8 mouse cellular contexts compared by ENCODE assay signal in genomic region chr17:57247393-57248200, GRCm38 (mm10). TPM values are rescaled to one million over a fixed set of nuclear protein-coding genes. Genes with fewer than 3 reads are reported as not detected.
DNase-seq lines count a peak whose midpoint lies in the region; ATAC-seq and TF ChIP-seq lines count a peak whose summit lies in the region.

No protein-coding gene starts in this region.

- H3K9ac ChIP-seq in forebrain, embryonic 16.5 days (replicated peaks; ENCODE audit: low read depth, low read length): peak overlapping the region; percentile 88
- H3K9ac ChIP-seq in lung, embryonic 14.5 days: peak overlapping the region; percentile 64

- peak; percentile 71 for TF ChIP-seq POLR2A in olfactory bulb, adult 2 months (IDR thresholded peaks at IDR 0.05; ENCODE audit: insufficient read depth, low read depth, low read length)
- TF ChIP-seq POLR2A in thymus, adult 2 months (IDR thresholded peaks at IDR 0.05; ENCODE audit: control insufficient read depth, extremely low read depth, insufficient read depth, low read length, poor library complexity): 0 out of 2 replicates have a peak, but pooled peaks have one; percentile 46

- TF ChIP-seq CTCF in G1E (IDR thresholded peaks at IDR 0.05; ENCODE audit: low read depth, low read length): no peak
- TF ChIP-seq CTCF in layer of hippocampus, adult 2 months (conservative IDR thresholded peaks at IDR 0.05): no peak
- TF ChIP-seq CTCF in lung, embryonic 14.5 days (IDR thresholded peaks at IDR 0.05; ENCODE audit: low read depth): peak; percentile 13; the same call in 1 of the 2 replicates
- no peak for TF ChIP-seq CTCF in olfactory bulb, adult 2 months (IDR thresholded peaks at IDR 0.05; ENCODE audit: insufficient read depth, low read depth, low read length)
- peak; percentile 27; the same call in 1 of the 2 replicates for TF ChIP-seq CTCF in thymus, adult 2 months (IDR thresholded peaks at IDR 0.05; ENCODE audit: borderline replicate concordance, control insufficient read depth, extremely low read depth, insufficient read depth, low read length, poor library complexity)

- H3K4me2 ChIP-seq in forebrain, embryonic 16.5 days (ENCODE audit: low read length): peak overlapping the region; percentile 86
- H3K4me2 ChIP-seq in lung, embryonic 14.5 days: peak overlapping the region; percentile 85

- H3K27ac ChIP-seq in forebrain, embryonic 16.5 days (ENCODE audit: low read length): peak overlapping the region; percentile 98
- H3K27ac ChIP-seq in layer of hippocampus, adult 2 months: peak overlapping the region; percentile 99
- peak overlapping the region; percentile 85 for H3K27ac ChIP-seq in lung, embryonic 14.5 days (ENCODE audit: low read depth)
- peak overlapping the region; percentile 98 for H3K27ac ChIP-seq in olfactory bulb, adult 2 months (ENCODE audit: insufficient read depth, low read depth, low read length)
- peak overlapping the region; percentile 80 for H3K27ac ChIP-seq in thymus, adult 2 months (ENCODE audit: control insufficient read depth, insufficient read depth, low read length)

- H3K9me3 ChIP-seq in G1E (replicated peaks): no peaks in the 10 kb centered on the region
- H3K9me3 ChIP-seq in forebrain, embryonic 16.5 days (ENCODE audit: control insufficient read depth, low read length): no peaks in the 10 kb centered on the region
- H3K9me3 ChIP-seq in lung, embryonic 14.5 days (ENCODE audit: low read depth, low read length): no peaks in the 10 kb centered on the region

- peak; percentile 82 for ATAC-seq in G1E (ENCODE audit: extremely low read depth, insufficient number of reproducible peaks, low FRiP score, poor library complexity, severe bottlenecking)
- ATAC-seq in forebrain, embryonic 16.5 days: peak; percentile 94
- ATAC-seq in lung, embryonic 14.5 days (ENCODE audit: insufficient read depth): peak; percentile 92

- DNase-seq in G1E (ENCODE audit: low spot score): peak; percentile 99
- peak; percentile 89 to 96 for DNase-seq in cerebellum, adult 18-20 months
- peak; percentile 84 to 91 for DNase-seq in heart, postnatal 36 days
- DNase-seq in layer of hippocampus, adult 2 months (ENCODE audit: low spot score in 2 of 2): peak; percentile 91 to 99
- DNase-seq in lung, embryonic 14.5 days: peak; percentile 98
- peak; percentile 92 for DNase-seq in thymus, adult 2 months

- peaks cover 6% of the 10 kb centered on the region; the same call in 1 of the 2 replicates for H3K27me3 ChIP-seq in G1E (ENCODE audit: insufficient read depth, low read length)
- H3K27me3 ChIP-seq in forebrain, embryonic 16.5 days (replicated peaks; ENCODE audit: control insufficient read depth, insufficient read depth, low read length): no peaks in the 10 kb centered on the region
- no peaks in the 10 kb centered on the region for H3K27me3 ChIP-seq in lung, embryonic 14.5 days (ENCODE audit: insufficient read depth, low read length)
- no peaks in the 10 kb centered on the region for H3K27me3 ChIP-seq in thymus, adult 2 months (ENCODE audit: control insufficient read depth, insufficient read depth, low read length)

- peaks cover 41% of the 10 kb centered on the region for H3K36me3 ChIP-seq in G1E (replicated peaks)
- H3K36me3 ChIP-seq in forebrain, embryonic 16.5 days (ENCODE audit: control insufficient read depth, insufficient read depth): 0 out of 2 replicates have a peak, but pooled peaks cover 5% of the 10 kb centered on the region
- H3K36me3 ChIP-seq in lung, embryonic 14.5 days (ENCODE audit: insufficient read depth): peaks cover 24% of the 10 kb centered on the region
- H3K36me3 ChIP-seq in thymus, adult 2 months (ENCODE audit: control insufficient read depth, insufficient read depth, low read length): peaks cover 6% of the 10 kb centered on the region

- H3K4me3 ChIP-seq in G1E (ENCODE audit: low read depth, low read length): peak overlapping the region; percentile 95
- H3K4me3 ChIP-seq in forebrain, embryonic 16.5 days (replicated peaks; ENCODE audit: low read length): peak overlapping the region; percentile 70
- peak overlapping the region; percentile 92 for H3K4me3 ChIP-seq in layer of hippocampus, adult 2 months
- peak overlapping the region; percentile 77 for H3K4me3 ChIP-seq in lung, embryonic 14.5 days (ENCODE audit: low read depth, low read length)
- peak overlapping the region; percentile 84 for H3K4me3 ChIP-seq in olfactory bulb, adult 2 months (ENCODE audit: insufficient read depth, low read depth, low read length)
- H3K4me3 ChIP-seq in thymus, adult 2 months (ENCODE audit: control insufficient read depth, insufficient read depth, low read length): peak overlapping the region; percentile 91

- intact Hi-C loops in heart, postnatal 36 days (cut with DNase I): loop anchor here (1.0 to 10.0 kb wide), 2 partner anchors 87 to 413 kb away; partner anchors contain the start of gene Rfx2

- under 1% methylated on average over 46 of the region's 46 CpGs for WGBS in forebrain, embryonic 16.5 days
- under 1% methylated on average over 46 of the region's 46 CpGs for WGBS in lung, embryonic 14.5 days
- under 1% methylated on average over 46 of the region's 46 CpGs for WGBS in olfactory bulb, adult 2 months
- WGBS in thymus, adult 2 months: 1% methylated on average over 46 of the region's 46 CpGs

- peaks cover 66% of the 10 kb centered on the region for H3K4me1 ChIP-seq in G1E (ENCODE audit: insufficient read depth, low read depth, low read length)
- peaks cover 27% of the 10 kb centered on the region for H3K4me1 ChIP-seq in forebrain, embryonic 16.5 days (replicated peaks; ENCODE audit: control insufficient read depth, insufficient read depth, low read length)
- H3K4me1 ChIP-seq in lung, embryonic 14.5 days (ENCODE audit: insufficient read depth): peaks cover 3% of the 10 kb centered on the region; the same call in 1 of the 2 replicates
- peaks cover 31% of the 10 kb centered on the region for H3K4me1 ChIP-seq in olfactory bulb, adult 2 months (ENCODE audit: control insufficient read depth, insufficient read depth, low read length)
- peaks cover 29% of the 10 kb centered on the region for H3K4me1 ChIP-seq in thymus, adult 2 months (replicated peaks; ENCODE audit: control insufficient read depth, insufficient read depth, low read length)

RNA-seq across cellular contexts. Expression of gene Gpr108, which starts 0.6 kb away (rescaled TPM):
- 15.2 and 18.4 TPM in 2 replicates for total RNA-seq in G1E (2014; fragmentation: Nextera tagmentation)
- 16.7 and 22.1 TPM in 2 replicates for total RNA-seq in G1E (2017)
- polyA plus RNA-seq in G1E (2012): 12.4 and 15.1 TPM in 2 replicates
- 18.2 and 18.3 TPM in 2 replicates for polyA plus RNA-seq in forebrain, embryonic 16.5 days (2015; fragmentation: Nextera tagmentation; extraction: Ambion mirVana)
- 10 to 100 TPM; 32.0 to 32.1 TPM for total RNA-seq in heart, postnatal 36 days (2021)
- 10 to 100 TPM; 24.0 to 24.8 TPM for total RNA-seq in layer of hippocampus, adult 2 months (2021)
- 30.8 and 33.9 TPM in 2 replicates for polyA plus RNA-seq in lung, embryonic 14.5 days (2014; fragmentation: Nextera tagmentation; extraction: Ambion mirVana)
- not detected in 2 replicates for polyA plus RNA-seq in olfactory bulb, adult 2 months (2012; ENCODE audit: insufficient read depth, insufficient read length, low replicate concordance, missing spikeins)
- 62.4 and 63.9 TPM in 2 replicates for polyA plus RNA-seq in thymus, adult 2 months (2012; rRNA removed)

RNA-seq across cellular contexts. Expression of gene Trip10, which starts 1.7 kb away (rescaled TPM):
- total RNA-seq in G1E (2014; fragmentation: Nextera tagmentation) (12.9 and 16.3 TPM in 2 replicates), G1E (2017) (9.8 and 12.7 TPM in 2 replicates)
- 20.1 and 22.0 TPM in 2 replicates for polyA plus RNA-seq in G1E (2012)
- polyA plus RNA-seq in forebrain, embryonic 16.5 days (2015; fragmentation: Nextera tagmentation; extraction: Ambion mirVana): 12.0 and 14.2 TPM in 2 replicates
- total RNA-seq in heart, postnatal 36 days (2021): 100 to 1,000 TPM; 113 to 124 TPM
- 1 to 10 TPM; 8.2 to 9.8 TPM for total RNA-seq in layer of hippocampus, adult 2 months (2021)
- polyA plus RNA-seq in lung, embryonic 14.5 days (2014; fragmentation: Nextera tagmentation; extraction: Ambion mirVana): 39.9 and 40.3 TPM in 2 replicates
- not detected in 2 replicates for polyA plus RNA-seq in olfactory bulb, adult 2 months (2012; ENCODE audit: insufficient read depth, insufficient read length, low replicate concordance, missing spikeins)
- 10.6 and 14.8 TPM in 2 replicates for polyA plus RNA-seq in thymus, adult 2 months (2012; rRNA removed)

RNA-seq across cellular contexts. Expression of gene C3, which starts 19.7 kb away (rescaled TPM):
- not detected in 2 replicates for total RNA-seq in G1E (2014; fragmentation: Nextera tagmentation)
- total RNA-seq in G1E (2017): 0.27 and 3.6 TPM in 2 replicates
- 0.04 and 0.10 TPM in 2 replicates for polyA plus RNA-seq in G1E (2012)
- polyA plus RNA-seq in forebrain, embryonic 16.5 days (2015; fragmentation: Nextera tagmentation; extraction: Ambion mirVana): 0.65 and 1.2 TPM in 2 replicates
- 10 to 100 TPM; 96.2 to 97.5 TPM for total RNA-seq in heart, postnatal 36 days (2021)
- under 1 TPM; 0.97 to 0.98 TPM for total RNA-seq in layer of hippocampus, adult 2 months (2021)
- 0.64 and 0.67 TPM in 2 replicates for polyA plus RNA-seq in lung, embryonic 14.5 days (2014; fragmentation: Nextera tagmentation; extraction: Ambion mirVana)
- polyA plus RNA-seq in olfactory bulb, adult 2 months (2012; ENCODE audit: insufficient read depth, insufficient read length, low replicate concordance, missing spikeins): not detected in 2 replicates
- 139 and 152 TPM in 2 replicates for polyA plus RNA-seq in thymus, adult 2 months (2012; rRNA removed)

RNA-seq across cellular contexts. Expression of gene Vav1, which starts 31.3 kb away (rescaled TPM):
- total RNA-seq in G1E (2014; fragmentation: Nextera tagmentation): 43.6 and 48.1 TPM in 2 replicates
- 175 and 177 TPM in 2 replicates for total RNA-seq in G1E (2017)
- 43.4 and 50.0 TPM in 2 replicates for polyA plus RNA-seq in G1E (2012)
- polyA plus RNA-seq in forebrain, embryonic 16.5 days (2015; fragmentation: Nextera tagmentation; extraction: Ambion mirVana): 1.1 and 1.3 TPM in 2 replicates
- total RNA-seq in heart, postnatal 36 days (2021): 1 to 10 TPM; 1.4 to 2.5 TPM
- 1 to 10 TPM; 2.8 to 3.2 TPM for total RNA-seq in layer of hippocampus, adult 2 months (2021)
- 2.7 TPM in 2 replicates for polyA plus RNA-seq in lung, embryonic 14.5 days (2014; fragmentation: Nextera tagmentation; extraction: Ambion mirVana)
- polyA plus RNA-seq in olfactory bulb, adult 2 months (2012; ENCODE audit: insufficient read depth, insufficient read length, low replicate concordance, missing spikeins): 215 TPM in 1 of 2 replicates, not detected in the other
- 131 and 137 TPM in 2 replicates for polyA plus RNA-seq in thymus, adult 2 months (2012; rRNA removed)

RNA-seq across cellular contexts. Expression of gene Tnfsf14, which starts 53.6 kb away (rescaled TPM):
- total RNA-seq in G1E (2014; fragmentation: Nextera tagmentation) (not detected in 2 replicates), G1E (2017) (0.55 and 0.81 TPM in 2 replicates)
- polyA plus RNA-seq in G1E (2012): 0.05 and 0.12 TPM in 2 replicates
- not detected in 2 replicates for polyA plus RNA-seq in forebrain, embryonic 16.5 days (2015; fragmentation: Nextera tagmentation; extraction: Ambion mirVana)
- total RNA-seq in heart, postnatal 36 days (2021): not detected
- not detected for total RNA-seq in layer of hippocampus, adult 2 months (2021)
- polyA plus RNA-seq in lung, embryonic 14.5 days (2014; fragmentation: Nextera tagmentation; extraction: Ambion mirVana): 0.16 and 0.46 TPM in 2 replicates
- polyA plus RNA-seq in olfactory bulb, adult 2 months (2012; ENCODE audit: insufficient read depth, insufficient read length, low replicate concordance, missing spikeins): not detected in 2 replicates
- 6.5 and 6.7 TPM in 2 replicates for polyA plus RNA-seq in thymus, adult 2 months (2012; rRNA removed)

Comparison
In these comparisons a context has a peak if more than half of its experiments do, and no peak if none do; other contexts are left out.
1. Peak in every context shown above with its lines: DNase-seq, ATAC-seq, H3K4me3 ChIP-seq and H3K27ac ChIP-seq.
2. CTCF ChIP-seq: peak in lung, embryonic 14.5 days (single experiment) and thymus, adult 2 months (single experiment); none in G1E (single experiment), layer of hippocampus, adult 2 months (single experiment) and olfactory bulb, adult 2 months (single experiment).
3. RNA of gene C3, which starts 19.7 kb away (polyA plus RNA-seq): not detected in olfactory bulb, adult 2 months and 139 to 152 TPM in thymus, adult 2 months; 0.65 to 1.2 TPM in forebrain, embryonic 16.5 days, 0.64 to 0.67 TPM in lung, embryonic 14.5 days and 0.04 to 0.10 TPM in G1E; every median in the first group is over 10 times any median in the second.